Mouse (Mus musculus) intestine, postnatal 0 days (tissue): ENCODE data around the gene Poldip3. TPM values are rescaled to one million over a fixed set of nuclear protein-coding genes. Genes with fewer than 3 reads are reported as not detected.
A peak's percentile ranks its signal among the peaks of the same experiment; 100 is the strongest.

ENCODE experiments used
- ATAC-seq: fragments of 200-750 bp; cut with Nextera tagmentation; 2 replicates; pipeline ENCODE4 v1.8.0; 2017; ENCODE audit warnings: mild to moderate bottlenecking, moderate TSS enrichment, moderate library complexity
- H3K27ac ChIP-seq: fragments of 300-500 bp; sonication (generic); 2 replicates; pipeline ENCODE4 v1.5.1; 2014; ENCODE audit warnings: mild to moderate bottlenecking, low read depth, low read length, moderate library complexity
- H3K27me3 ChIP-seq: fragments of 300-500 bp; sonication (generic); replicated peaks from 2 replicates; pipeline ENCODE4 v1.6.1; 2014; ENCODE audit warnings: low read length, mixed read lengths; ENCODE audit not compliant: control insufficient read depth, insufficient read depth
- H3K36me3 ChIP-seq: fragments of 300-500 bp; sonication (generic); 2 replicates; pipeline ENCODE4 v1.6.1; 2014; ENCODE audit warnings: mild to moderate bottlenecking, moderate library complexity; ENCODE audit not compliant: control insufficient read depth, insufficient read depth
- H3K4me1 ChIP-seq: fragments of 300-500 bp; sonication (generic); replicated peaks from 2 replicates; pipeline ENCODE4 v1.6.1; 2014; ENCODE audit warnings: antibody characterized with exemption, low read length, mixed read lengths; ENCODE audit not compliant: control insufficient read depth, insufficient read depth
- H3K4me2 ChIP-seq: fragments of 300-500 bp; sonication (generic); replicated peaks from 2 replicates; pipeline ENCODE4 v1.6.1; 2014; ENCODE audit warnings: low read depth, mild to moderate bottlenecking, moderate library complexity
- H3K4me3 ChIP-seq: fragments of 300-500 bp; sonication (generic); 2 replicates; pipeline ENCODE4 v1.5.1; 2014; ENCODE audit warnings: low read depth, low read length
- H3K9ac ChIP-seq: fragments of 300-500 bp; sonication (generic); 2 replicates; pipeline ENCODE4 v1.6.1; 2014; ENCODE audit warnings: mild to moderate bottlenecking, low read depth, low read length
- H3K9me3 ChIP-seq: fragments of 300-500 bp; sonication (generic); 2 replicates; pipeline ENCODE4 v1.6.1; 2016; ENCODE audit warnings: mixed run types; ENCODE audit not compliant: control insufficient read depth
- CTCF ChIP-seq: sonication (generic); IDR thresholded peaks from 2 replicates; pipeline ENCODE4 v1.5.1; 2016; ENCODE audit warnings: low read depth, mild to moderate bottlenecking, control low read depth, antibody characterized with exemption, moderate library complexity
- WGBS: fragments of 180-500 bp; shearing (Covaris S2); extraction: QIAGEN DNeasy Blood & Tissue Kit; methylation state at CpG from one replicate; pipeline ENCODE4 v1.1.7; 2014; 5-methylcytosine and 5-hydroxymethylcytosine counted together
- polyA plus RNA-seq: library from polyadenylated mRNA; unstranded; fragments of >200 nt; fragmentation: Nextera tagmentation; extraction: Ambion mirVana; gene quantifications from 2 replicates; pipeline ENCODE4 v1.2.1, GENCODE M21; 2015

Gene Poldip3
- polyA plus RNA-seq, 1 experiment from 2014 or later: 49.8 TPM

DNA sequence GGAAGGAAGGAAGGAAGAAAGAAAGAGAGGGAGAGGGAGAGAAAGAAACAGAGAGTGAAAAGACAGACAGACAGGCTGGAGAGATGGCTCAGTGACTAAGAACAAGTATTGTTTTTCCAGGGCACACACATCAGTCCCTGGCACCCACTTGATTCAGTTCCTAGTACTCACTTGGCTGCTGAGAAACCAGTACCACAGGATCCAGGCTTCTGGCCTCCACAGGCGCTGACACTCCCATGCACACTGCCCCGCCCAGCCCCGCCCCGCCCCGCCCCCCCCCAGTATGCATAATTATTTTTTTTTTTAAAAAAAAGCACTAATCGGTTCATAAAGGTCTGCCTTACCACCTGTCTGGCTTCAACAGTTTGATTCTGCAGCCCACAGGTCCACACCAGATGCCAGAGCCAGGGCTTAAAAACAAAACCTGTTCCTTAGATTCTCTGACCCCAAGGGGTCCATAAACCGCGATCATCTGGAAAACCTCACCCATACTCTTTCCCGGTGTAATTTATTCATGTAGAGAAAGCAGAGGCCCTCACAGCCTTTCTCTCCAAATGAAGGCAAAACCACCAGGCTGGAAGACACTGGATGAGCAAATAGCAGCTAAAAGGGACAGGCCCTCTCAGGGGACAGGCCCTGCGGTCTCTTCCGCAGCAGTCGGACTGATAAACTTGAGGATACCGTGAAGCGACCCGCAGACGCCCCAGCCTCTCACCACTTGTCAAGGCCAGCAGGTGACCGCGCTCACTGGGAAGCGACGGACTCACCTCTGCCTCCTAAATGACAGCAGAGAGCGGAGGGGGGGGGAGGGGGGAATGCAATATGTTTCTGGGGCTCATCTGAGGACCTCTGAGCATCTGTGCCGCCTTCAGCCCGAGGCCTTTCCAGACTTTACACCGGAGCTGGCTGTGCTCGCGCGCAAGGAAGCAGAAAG is 60.4 kb downstream of the Poldip3 start:
- 16% methylated on average over 27 of the region's 27 CpGs for WGBS
- H3K4me3 ChIP-seq: no peak overlapping the region
- peak; percentile 49; the same call in 1 of the 2 replicates for ATAC-seq
- H3K36me3 ChIP-seq: no peaks in the 10 kb centered on the region
- no peak overlapping the region for H3K27ac ChIP-seq
- no peaks in the 10 kb centered on the region for H3K9me3 ChIP-seq
- no peaks in the 10 kb centered on the region for H3K27me3 ChIP-seq
- no peak for TF ChIP-seq CTCF
- peak overlapping the region; percentile 35 for H3K4me2 ChIP-seq
- H3K4me1 ChIP-seq: no peaks in the 10 kb centered on the region
- H3K9ac ChIP-seq: no peak overlapping the region

GRCm38 (mm10) chr15:83086636-83087328 is 62.4 kb downstream of the Poldip3 start:
- H3K4me3 ChIP-seq: no peak overlapping the region
- H3K4me1 ChIP-seq: no peaks in the 10 kb centered on the region
- no peaks in the 10 kb centered on the region for H3K36me3 ChIP-seq
- no peaks in the 10 kb centered on the region for H3K9me3 ChIP-seq
- ATAC-seq: no peak
- H3K27ac ChIP-seq: no peak overlapping the region
- no peak overlapping the region for H3K4me2 ChIP-seq
- WGBS: 86% methylated on average over 13 of the region's 13 CpGs
- no peaks in the 10 kb centered on the region for H3K27me3 ChIP-seq
- no peak for TF ChIP-seq CTCF
- no peak overlapping the region for H3K9ac ChIP-seq

GRCm38 (mm10) chr15:83085901-83086300 is 63.3 kb downstream of the Poldip3 start:
- WGBS: 34% methylated on average over 7 of the region's 7 CpGs
- no peak for ATAC-seq

DNA sequence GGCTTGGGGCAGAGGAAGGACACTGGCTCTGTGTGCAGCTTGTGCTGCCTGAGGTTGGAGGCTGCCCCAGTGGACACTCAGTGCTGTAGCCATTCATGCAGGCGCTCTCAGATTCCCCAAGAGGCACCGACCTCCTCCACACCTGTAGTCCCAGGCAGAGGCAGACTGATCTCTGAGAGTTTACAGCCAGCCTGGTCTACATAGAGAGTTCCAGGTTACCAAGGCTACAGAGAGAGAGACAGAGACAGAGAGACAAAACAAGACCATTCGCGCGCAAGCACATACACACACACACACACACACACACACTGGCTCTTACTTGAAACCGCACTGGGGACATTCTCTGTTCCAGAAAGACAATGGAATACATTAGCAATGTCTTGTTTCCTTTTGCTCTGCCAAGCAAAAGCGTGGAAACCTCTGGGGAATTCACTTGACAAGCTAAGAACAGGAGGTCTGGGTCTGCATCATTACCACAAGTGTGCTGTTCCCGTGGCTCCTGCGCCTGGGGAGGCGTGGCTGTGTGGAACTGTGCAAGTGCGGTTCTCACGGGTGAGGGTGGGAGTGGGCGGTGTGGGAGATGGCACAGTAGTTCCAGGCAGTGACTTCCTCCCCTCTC is 65.1 kb downstream of the Poldip3 start:
- H3K27me3 ChIP-seq: no peaks in the 10 kb centered on the region
- no peak overlapping the region for H3K4me2 ChIP-seq
- no peaks in the 10 kb centered on the region for H3K36me3 ChIP-seq
- TF ChIP-seq CTCF: no peak
- H3K9ac ChIP-seq: no peak overlapping the region
- H3K4me3 ChIP-seq: no peak overlapping the region
- no peaks in the 10 kb centered on the region for H3K9me3 ChIP-seq
- no peak overlapping the region for H3K27ac ChIP-seq
- WGBS: 70% methylated on average over 13 of the region's 13 CpGs
- no peak for ATAC-seq
- no peaks in the 10 kb centered on the region for H3K4me1 ChIP-seq

More at GRCm38 (mm10) chr15:83085901-83086300, 63.3 kb downstream of the Poldip3 start:
- H3K4me1 ChIP-seq: no peaks in the 10 kb centered on the region
- H3K9ac ChIP-seq: no peak overlapping the region
- peak; percentile 86 for TF ChIP-seq CTCF
- no peaks in the 10 kb centered on the region for H3K36me3 ChIP-seq
- H3K4me3 ChIP-seq: no peak overlapping the region
- H3K9me3 ChIP-seq: no peaks in the 10 kb centered on the region
- H3K27ac ChIP-seq: no peak overlapping the region
- no peak overlapping the region for H3K4me2 ChIP-seq
- no peaks in the 10 kb centered on the region for H3K27me3 ChIP-seq

GRCm38 (mm10) chr15:83083530-83083929 is 65.7 kb downstream of the Poldip3 start:
- TF ChIP-seq CTCF: no peak
- H3K9ac ChIP-seq: no peak overlapping the region
- no peak overlapping the region for H3K4me3 ChIP-seq
- no peaks in the 10 kb centered on the region for H3K4me1 ChIP-seq
- no peak for ATAC-seq
- WGBS: 62% methylated on average over 5 of the region's 5 CpGs
- H3K9me3 ChIP-seq: no peaks in the 10 kb centered on the region
- no peaks in the 10 kb centered on the region for H3K36me3 ChIP-seq
- no peak overlapping the region for H3K27ac ChIP-seq
- H3K4me2 ChIP-seq: no peak overlapping the region
- H3K27me3 ChIP-seq: no peaks in the 10 kb centered on the region

Other genes starting within 250 kb of the Poldip3 start
- gene Tcf20, start 161.5 kb downstream of the Poldip3 start, polyA plus RNA-seq: 3.9 and 4.1 TPM in 2 replicates
- 1.1 and 1.2 TPM in 2 replicates for gene Nfam1, start 116.1 kb downstream of the Poldip3 start, polyA plus RNA-seq
- gene Serhl, start 59.9 kb downstream of the Poldip3 start, polyA plus RNA-seq: 58.5 and 65.6 TPM in 2 replicates
- gene Rrp7a, start 26.6 kb downstream of the Poldip3 start, polyA plus RNA-seq: 32.1 and 32.7 TPM in 2 replicates
- gene Cyb5r3, start 23.2 kb upstream of the Poldip3 start, polyA plus RNA-seq: 117 and 126 TPM in 2 replicates
- gene A4galt, start 102.4 kb upstream of the Poldip3 start, polyA plus RNA-seq: 8.1 and 8.6 TPM in 2 replicates
- 119 and 124 TPM in 2 replicates for gene Arfgap3, start 200.9 kb upstream of the Poldip3 start, polyA plus RNA-seq